Mouse (Mus musculus) spleen, adult 2 months (tissue): ENCODE results near the gene Parvb.

ENCODE experiments used
- CTCF ChIP-seq: fragments of 200-500 bp; IDR thresholded peaks from 2 replicates; pipeline ENCODE4 v1.5.1; 2011; ENCODE audit warnings: mild to moderate bottlenecking, inconsistent platforms; ENCODE audit not compliant: insufficient read depth, insufficient read length, insufficient replicate concordance; ENCODE audit errors: extremely low read depth
- POLR2A ChIP-seq: fragments of 200-500 bp; IDR thresholded peaks from 2 replicates; pipeline ENCODE4 v1.6.1; 2011; ENCODE audit warnings: low read depth, low read length, inconsistent platforms

GRCm38 (mm10) chr15:84188887-84189530 is 42.8 kb upstream of the Parvb start:
- TF ChIP-seq POLR2A (no peak), CTCF (no peak)
